Mouse (Mus musculus) kidney, adult 18-20 months (tissue): ENCODE data around the gene Rgs16.

Experiments used
- DNase-seq: peaks from one replicate; pipeline ENCODE4 v3.0.0; 2021

The Rgs16 gene

DNA sequence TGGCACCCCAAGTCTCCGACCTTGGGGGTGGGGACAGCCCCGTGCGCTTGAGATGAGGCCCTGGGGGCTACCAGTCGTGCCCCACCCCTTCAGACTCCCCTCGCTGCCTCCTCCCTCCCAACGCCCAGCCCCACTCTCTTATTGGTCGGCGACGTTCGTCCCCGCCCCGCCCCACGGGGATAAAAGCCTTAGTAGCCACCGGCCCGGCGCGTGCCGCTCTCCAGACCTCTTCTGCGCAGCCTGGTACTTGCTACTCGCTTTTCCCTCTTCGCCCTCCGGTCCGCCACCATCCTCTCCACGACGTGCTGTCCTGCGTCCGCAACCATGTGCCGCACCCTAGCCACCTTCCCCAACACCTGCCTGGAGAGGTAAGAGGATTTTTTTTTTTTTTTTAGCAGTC is at the start of gene Rgs16:
Gene Rgs16, plus strand, starts transcription at position 205 of the 400 bp plus-strand sequence.
- DNase-seq, result peak; percentile 73

DNA sequence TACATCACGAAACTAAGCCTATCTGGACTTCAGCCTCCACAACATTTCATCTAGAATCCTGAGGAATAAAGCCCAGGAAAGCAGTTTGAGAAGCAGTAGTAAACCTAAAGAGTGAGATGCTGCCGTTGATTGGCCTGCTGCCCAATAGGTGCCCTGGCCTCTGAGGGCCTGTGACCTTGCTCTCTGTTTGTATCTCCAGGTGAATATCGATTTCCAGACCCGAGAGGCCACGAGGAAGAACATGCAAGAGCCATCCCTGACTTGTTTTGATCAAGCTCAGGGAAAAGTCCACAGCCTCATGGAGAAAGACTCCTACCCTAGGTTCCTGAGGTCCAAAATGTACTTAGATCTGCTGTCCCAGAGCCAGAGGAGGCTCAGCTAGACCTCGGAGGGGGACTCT is 47.6 kb upstream of the Rgs16 start:
- no peak for DNase-seq

DNA sequence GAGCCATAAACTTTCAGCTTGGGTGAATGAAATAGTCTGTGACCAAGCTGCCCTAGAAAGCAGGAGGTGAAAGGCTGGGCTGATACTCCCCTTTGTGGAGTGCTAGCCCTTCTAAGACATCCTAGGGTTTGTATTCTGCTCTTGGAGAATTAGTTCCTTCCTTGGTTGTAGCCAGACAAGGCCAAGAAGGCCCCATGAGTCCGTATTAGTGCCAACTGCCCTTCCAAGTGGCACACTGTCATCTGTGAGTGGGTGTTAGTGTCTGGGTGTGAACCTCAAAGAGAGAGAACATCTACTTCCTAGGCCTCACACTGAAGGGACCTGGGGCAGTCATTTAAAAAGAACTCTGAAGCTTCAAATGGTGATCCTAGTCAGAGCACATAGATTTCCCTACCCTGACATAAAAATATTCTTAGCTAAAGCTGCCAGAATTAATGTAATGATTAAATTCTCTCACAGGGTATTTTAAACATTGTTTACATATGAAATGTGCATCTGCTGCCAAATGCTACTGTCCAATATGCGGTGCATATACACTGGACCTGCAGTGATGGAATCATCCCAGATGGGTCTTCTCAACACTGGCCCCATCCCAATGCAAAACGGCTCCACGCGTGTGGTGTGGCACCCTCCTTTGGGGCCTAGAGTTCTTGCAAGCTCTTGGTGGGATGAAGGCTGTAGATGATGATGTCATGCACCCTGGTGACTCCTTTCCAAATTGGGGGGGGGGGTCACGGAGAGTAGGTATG is 45.6 kb upstream of the Rgs16 start:
- DNase-seq, result no peak

DNA sequence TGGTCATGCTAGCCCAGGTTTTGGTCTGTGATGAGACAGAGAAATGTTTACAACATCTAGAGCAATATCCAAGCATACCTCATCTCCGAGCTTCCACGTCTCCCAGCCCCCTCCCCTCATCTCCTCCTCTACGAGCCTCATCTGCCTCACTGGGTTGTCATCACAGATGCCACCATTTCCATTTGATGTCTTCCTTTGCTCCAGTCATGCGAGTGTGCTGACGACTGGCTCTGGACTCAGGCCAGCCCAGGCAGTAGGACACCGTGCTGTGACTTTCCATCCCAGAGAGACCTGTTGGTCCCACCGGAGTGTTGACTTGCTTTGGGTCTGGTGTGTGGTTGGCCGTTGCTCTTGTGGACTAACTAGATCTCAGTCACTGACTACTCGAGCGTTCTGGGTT is 44.8 kb upstream of the Rgs16 start:
- DNase-seq, result no peak

DNA sequence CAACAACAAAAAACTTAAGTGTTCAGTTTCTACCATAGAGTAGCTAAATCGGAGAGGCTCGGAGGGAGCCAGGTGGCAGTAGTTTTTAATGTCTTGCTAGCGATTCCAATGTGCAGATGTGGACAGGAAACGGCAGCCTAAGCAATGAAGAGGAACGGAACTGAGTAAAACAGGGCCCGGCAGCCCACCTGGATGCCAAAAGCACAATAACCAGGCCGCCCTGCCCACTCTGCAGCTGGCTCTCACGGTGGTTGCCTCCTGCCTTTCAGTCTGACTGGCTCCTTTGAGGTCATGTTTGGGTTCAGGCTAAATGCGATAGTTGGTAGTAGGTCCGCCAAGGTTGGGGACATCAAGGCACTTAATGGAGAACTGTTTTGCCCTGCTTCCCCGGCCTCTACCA is 44.1 kb upstream of the Rgs16 start:
- no peak for DNase-seq

DNA sequence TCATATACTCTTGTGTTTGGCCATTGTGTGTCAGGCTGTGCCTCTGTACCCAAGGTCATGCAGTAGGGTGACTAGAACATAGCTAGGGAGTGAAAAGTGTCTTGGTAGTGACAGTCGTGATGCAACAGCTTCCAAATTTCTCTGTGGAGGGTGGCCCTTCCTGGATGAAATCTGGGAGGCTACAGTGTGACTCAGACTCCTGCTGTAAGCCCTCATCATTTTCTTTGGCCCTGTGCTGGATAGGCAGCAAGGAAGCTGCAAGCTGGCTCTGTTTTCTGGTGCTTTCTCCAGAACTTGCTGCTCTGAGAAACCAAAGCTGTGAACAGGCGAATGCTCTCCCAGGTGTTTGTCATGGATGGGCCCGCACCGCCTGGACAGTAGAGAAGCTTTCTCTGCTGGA is 43.6 kb upstream of the Rgs16 start:
- no peak for DNase-seq

DNA sequence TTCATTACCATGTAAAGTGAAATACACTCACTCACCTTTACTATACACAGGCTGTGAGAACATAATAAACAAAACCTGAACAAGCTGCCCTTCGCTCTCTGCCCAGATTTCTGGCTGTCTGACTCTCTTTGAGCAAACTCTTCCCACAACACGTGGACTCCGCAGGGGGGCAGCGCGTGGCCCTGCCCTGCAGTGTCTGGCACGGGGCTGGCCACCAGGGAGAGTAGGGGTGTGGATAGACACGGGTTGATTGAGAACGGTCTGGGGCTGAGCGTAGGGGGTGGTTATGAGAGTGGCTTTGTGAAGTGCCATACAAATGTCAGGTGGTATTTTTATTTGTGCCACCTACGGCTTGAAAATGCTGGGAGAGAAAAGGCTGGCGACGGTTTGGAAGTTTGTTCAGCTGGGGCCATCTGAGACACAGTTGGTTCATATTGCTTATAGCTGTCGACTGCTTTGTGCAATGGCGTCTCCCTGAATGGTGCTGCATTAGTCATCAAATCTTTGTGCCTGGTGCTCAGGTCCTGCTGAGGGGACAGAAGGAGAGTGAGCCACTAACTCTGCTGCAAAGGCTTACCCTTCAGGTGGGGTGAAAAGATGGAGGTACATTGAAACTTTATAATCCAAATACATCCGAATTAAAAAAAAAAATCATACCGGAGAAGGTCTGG is 42.4 kb upstream of the Rgs16 start:
- peak; percentile 18 for DNase-seq

DNA sequence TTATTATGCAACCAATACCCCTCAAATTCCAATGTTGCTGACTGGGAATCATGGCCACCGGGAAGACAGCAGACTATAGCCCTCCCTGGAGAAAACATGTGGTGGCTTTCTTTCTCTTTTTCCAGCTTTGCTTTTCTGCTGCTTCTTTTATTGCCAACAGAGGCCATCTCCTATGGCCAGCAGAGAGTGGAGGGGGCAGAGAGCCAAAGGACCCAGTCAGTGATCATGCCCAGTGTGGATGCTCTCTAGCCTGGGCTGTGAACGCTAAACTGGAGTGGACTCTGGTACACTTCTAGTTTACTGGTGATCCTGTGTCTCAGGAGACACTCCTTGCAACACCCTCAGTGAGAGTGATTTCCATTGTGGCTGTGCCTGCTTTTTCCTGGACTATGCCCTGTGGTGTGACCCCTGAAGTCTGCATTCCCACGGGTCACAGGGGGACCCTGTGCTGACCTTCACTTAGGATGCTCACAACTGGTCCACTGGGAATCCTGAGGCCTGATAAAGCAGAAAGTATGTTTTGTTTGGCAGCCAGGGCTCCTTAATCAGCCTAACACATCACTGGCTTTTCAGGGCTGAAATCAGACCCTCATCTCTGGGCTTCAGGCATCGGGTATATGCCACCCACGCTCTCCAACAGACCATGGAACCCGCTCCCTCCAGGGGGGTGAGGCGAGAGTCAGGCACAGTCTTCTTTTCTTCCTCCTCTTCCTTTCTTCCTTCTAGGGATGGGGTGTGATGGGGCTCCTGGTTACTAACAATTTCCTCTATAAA is 41.7 kb upstream of the Rgs16 start:
- DNase-seq, result no peak

DNA sequence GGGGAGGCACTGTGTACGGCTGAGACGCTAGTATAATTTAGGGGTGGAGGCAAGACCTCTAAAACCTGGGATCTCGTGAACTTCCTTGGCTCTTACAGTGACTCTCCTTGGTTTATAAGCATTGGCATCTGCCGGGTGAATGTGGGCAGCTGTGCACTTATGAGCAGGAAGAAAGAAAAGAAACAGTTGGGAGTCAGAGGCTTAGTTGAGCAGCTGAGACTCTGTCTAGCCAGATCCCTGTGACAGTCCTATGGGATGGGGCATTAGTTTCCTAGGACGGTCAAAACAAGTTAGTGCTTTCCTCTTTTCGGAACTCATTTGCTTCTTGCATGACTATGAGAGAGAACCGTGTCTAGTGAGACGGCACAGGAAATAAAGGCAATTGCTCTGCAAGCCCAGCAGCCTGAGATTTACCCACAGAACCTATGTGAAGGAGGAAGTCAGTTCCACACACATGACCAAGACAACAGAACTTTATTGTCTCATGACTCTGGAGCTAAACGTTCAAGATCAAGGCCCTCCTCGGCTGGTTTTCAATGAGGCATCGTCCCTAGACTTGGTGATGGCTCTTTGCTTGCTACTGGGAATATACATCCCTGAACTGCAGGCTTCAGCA is 39.6 kb upstream of the Rgs16 start:
- DNase-seq, result no peak

DNA sequence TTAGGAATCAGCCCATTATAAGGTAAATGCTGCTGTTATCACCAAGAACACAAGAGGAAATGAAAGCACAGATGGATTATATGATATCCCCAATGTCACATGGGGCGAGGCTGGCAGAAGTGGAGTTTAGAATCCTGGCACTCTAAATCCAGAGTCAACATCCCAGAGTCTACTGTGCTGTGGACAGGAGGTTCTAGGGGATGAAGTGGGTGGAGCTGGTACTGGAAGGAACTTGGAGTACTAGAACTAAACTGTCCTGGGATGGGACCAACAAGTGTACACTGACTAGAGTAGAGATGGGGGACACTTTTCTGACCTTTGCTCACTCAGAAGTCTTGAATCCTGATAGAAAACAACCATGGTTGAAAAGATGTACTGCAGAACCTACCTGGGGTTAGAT is 38.7 kb upstream of the Rgs16 start:
- DNase-seq, result no peak

DNA sequence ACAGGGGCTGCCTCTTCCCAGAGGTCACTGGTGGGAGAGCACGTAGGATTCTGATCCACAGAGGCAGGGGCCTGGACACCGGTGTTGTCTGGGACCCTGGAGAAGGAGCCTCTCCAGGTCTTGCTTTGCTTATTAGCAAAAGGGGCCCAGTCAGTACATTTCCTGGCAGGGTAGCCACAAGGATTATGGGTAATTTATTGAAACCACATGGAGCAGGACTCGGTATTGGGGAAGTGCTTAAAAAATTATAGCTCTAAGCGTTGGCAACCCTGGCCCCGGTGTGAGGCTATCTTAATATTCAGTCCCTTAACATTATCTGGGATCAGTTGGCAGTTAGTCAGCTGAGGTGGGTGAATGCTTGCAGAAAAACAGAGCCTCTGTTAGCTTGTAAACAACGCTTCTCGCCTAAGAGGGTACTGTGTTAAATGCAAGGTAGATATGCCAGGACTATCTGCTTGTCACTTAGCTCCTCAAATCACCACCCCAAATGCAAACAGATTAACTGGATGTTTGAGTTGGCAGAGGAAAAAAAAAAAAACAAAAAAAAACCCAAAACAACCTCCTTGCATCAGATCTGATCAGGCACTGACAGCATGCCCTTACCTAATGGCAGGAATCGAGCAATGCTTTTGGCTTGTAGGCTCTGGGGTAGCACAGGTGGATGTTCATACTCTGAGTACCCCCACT is 37.8 kb upstream of the Rgs16 start:
- DNase-seq, result no peak

DNA sequence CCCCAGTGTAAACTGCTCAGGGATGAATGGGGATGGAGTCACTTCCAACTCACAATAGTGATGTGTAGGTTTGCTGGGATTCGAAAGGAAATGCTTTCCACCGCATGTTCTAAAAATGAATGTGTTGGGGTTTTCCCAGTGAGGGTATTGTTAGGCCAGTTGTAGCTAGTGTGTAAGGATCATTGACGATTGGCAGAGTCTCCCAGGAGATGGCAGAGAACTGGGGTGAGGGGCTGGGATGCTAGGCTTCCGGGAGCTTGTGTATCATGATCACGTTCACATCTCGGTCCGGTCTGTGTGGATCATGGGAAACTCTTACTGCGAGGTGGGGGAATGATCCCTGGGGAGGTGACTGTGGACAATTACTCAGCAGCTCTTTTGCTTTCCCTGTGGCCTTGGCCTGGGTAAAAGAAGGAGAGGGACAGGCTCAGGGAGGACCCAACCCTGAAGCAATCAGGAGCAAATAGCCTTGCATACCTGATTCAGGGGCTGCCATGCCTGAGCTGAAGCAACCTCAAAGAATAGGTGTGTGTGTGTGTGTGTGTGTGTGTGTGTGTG is 37.2 kb upstream of the Rgs16 start:
- DNase-seq, result no peak

DNA sequence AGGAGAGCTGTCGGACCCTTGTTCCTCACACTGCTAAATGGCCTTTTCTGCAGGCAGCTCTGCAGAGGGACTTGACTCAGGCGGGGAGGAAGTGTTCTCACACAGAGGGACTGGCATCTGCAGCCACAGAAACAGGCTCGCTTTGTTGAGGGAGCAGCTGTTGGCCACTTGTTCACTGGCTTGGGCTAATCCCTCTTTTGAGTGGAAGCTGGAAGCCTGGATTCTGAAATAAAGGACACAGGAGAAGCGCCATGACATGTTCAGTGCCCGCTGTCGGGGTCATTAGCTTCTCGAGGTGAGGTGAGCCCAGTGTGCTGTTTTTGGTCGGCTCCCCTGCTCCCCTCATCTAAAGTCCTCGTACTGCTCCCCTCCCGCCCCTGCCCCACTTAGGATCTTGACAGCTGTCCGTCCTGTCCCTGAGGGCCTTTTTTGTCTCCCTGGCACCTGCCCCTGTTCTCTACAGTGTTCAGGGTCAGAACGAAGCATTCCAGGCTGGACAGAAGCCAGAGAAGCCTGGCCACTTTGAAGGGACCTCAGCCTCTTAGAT is 36.6 kb upstream of the Rgs16 start:
- DNase-seq, result no peak

DNA sequence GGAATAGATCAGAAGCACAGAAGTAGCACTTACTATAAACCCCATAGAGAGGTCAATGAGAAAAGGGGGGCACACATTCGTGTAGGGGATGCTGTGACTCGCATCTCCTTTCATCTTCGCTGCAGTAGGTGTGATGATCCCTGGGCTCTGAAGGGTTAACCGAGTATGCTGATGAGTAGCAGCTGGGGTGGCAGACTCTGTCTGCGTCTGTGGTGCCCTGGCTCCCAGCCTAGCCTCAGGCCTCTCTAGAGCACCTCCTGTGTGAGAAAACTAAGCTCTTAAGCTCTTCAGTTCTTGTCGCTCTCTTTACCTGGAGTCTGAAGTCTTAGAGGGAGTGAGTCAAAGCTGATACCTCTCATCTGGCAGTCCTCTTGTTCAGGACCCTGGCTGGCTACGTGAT is 36.0 kb upstream of the Rgs16 start:
- no peak for DNase-seq

DNA sequence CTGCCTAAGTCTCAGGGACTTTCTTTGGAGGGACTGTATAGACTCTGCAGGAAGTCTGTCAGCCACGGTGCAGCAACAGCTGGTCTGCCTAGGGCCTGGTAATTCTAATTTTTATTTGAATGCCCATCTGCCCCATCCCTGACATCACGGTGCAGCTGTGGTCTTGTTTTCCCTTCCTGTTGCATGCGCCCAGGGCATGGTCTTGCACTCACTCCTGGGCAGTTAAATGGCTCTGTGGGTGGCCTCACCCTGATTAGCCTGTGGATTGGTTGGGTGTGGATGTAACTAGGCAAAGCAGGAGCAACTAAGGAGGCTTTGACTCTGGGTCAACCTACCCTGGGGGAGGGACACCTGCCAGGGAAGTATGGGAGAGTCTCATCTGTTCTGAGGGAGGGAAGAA is 35.2 kb upstream of the Rgs16 start:
- DNase-seq, result no peak

DNA sequence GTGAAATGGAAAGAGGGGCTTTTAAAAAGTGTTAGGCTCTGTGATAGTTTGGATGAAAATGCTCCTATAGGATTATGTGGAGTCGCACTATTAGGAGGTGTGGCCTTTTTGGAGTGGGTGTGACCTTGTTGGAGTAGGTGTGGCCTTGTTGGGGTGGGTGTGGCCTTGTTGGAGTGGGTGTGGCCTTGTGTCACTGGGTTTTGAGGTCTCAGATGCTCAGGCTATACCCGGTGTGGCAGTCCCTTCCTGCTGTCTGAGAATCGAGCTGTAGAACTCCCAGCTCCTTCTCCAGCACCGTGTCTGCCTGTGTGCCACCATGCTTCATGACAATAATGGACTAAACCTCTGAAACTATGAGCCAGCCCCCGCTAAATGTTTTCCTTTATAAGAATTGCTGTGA is 31.5 kb upstream of the Rgs16 start:
- DNase-seq, result no peak

DNA sequence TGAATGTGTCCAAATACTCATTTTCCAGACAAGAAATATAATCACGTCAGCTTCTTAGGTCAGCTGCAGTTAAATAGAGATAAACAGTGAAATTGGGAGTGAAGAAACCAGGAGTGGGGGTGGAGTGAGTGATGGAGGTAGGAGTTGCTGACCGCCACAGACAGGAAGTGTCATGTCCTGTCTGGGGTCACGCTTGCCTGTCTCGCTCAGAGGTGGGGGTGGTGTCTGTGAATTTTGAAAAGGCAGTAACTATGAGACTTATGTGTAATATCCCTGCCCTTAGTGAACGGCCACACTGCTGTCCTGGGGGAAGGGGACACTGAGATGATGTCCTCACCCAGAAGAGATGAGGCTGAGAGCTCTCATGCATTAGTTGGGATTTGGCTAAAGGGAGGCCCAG is 30.7 kb upstream of the Rgs16 start:
- no peak for DNase-seq

DNA sequence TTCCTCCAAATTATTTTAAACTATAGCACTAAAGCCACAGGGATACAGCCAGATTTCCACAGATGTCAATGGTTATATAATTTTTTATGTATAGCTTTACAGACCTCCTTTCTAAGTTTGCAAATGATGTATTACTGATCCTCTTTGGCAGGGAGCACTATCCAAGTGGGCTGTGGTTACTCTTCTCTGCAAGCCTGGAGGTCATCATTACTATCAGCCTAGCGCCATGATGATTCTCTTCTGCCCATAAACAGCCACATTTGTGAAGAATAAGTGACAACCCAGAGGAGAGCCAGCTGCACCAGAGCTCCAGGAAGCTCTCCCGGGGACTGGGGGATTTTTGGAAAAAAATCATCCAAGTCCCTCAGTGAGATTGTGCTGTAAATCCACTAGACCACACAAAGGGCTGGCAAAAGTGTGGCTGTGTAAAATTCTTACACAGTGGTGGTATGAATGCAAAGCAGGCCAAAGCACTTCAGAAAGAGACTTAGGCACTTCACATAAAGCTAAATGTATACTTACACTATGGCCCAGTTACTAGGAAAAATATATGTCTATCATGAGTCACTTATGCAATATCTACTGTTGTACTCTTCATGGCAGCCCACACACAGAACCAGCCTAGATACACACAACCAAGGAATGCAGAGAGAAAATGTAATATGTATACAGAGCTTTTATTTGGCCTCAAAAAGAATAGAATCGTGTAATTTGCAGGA is 28.4 kb upstream of the Rgs16 start:
- DNase-seq, result no peak

DNA sequence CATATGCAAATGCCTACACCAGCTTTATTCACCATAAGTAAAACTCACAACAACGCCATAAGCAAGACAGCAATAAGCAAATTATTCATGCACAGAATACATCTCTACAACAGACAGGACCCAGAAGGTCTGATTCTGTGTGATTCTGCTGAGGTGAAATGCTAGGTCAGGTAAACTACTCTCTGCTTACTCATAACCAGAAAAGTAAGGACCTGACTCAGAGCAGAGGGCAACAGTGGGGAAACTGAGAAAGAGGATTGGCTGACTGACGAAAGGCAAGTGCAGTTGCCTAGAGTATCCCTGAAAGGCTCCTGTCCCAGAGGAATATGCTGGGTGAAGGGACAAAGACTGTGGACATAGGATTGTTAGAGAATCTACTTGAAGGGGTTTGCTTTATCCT is 27.5 kb upstream of the Rgs16 start:
- DNase-seq, result no peak

DNA sequence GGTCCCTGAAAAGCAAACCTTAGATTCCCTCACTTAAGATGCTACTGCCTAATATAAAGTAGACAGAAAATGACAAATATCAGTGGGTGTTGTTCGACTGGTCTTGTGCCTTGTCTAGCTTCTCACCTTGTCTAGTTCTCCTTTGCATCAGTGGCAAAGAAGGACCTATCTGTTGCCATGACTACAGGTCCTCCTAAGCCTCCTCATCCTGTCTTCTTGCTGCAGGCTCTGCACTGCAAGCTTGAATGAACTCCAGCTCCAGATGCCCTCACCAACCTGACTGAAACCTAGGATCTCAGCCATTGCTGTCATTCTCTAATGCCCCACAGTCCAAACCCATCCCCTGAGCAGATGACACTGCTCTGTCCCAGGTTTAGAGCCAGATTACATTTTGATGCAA is 22.2 kb upstream of the Rgs16 start:
- DNase-seq, result no peak

DNA sequence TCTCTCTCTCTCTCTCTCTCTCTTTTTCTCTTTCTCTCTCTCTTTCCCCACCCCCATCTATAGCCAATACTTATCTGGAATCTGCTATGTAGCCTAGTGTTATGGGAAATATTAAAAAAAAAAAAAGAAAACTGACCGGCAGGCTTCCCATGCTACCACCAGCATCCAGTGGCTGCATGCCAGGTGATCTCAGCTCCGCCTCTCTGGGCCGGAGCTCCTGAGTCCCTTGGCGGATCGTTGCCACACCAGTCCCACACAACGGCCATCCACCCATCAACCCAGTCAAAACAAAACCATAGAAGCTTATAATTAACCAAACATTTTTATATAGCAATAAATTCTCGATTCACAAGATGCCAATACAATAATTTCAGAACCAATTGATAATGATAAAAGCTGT is 19.2 kb upstream of the Rgs16 start:
- no peak for DNase-seq
